Mouse (Mus musculus): ENCODE measurements around the gene Fubp1. TPM values are rescaled to one million over a fixed set of nuclear protein-coding genes. Genes with fewer than 3 reads are reported as not detected.

Fubp1 gene
- polyA plus RNA-seq, 1 experiment from 2014 or later = 475 TPM

DNA sequence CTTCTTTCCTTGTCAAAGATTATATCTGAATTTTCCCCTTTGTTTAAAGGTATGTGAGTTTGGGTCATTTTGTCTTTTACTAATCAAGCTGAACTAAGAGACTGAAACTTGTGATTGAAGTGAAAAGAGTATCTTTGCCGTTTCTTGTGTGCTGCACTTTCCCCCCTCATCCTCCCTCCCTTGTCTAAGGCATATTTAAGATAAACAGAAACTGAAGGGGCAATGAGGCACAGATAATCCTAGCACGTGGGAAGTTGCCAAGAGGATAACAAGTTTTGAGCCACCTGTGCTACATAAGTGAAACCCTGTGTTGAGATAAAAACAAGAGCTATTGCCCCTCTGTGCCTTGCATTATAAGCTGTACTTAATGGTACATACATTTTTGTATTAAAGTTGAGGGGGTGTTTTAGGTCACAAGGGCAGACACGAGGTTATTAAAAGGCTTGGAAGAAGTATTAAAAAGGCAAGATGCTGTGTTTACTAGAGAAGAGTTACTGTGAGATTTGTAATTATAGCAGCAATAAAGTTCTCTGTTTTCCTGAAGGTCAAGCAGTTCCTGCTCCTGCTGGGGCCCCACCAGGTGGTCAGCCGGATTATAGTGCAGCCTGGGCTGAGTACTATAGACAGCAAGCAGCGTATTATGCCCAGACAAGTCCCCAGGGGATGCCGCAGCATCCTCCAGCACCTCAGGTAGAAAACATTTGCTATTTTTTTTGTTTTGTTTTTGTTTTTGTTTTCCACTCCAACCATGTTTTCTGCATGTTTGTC, 21.3 kb downstream of the Fubp1 start:
- H3K36me3 ChIP-seq (ENCODE audit: control insufficient read depth, insufficient read depth, low read length) = peaks cover 14% of the 10 kb centered on the region
- no peak overlapping the region for H3K27ac ChIP-seq (ENCODE audit: low read depth, low read length)
- DNase-seq (ENCODE audit: low spot score) (no peak), ATAC-seq (replicated peaks; ENCODE audit: low FRiP score) (no peak)
- no peak overlapping the region for H3K4me2 ChIP-seq (ENCODE audit: low read depth, low read length, severe bottlenecking)
- H3K4me3 ChIP-seq (ENCODE audit: low read depth, low read length) = no peak overlapping the region
- no peaks in the 10 kb centered on the region for H3K9me3 ChIP-seq (ENCODE audit: control insufficient read depth, low read length)
- H3K27me3 ChIP-seq (ENCODE audit: control insufficient read depth, insufficient read depth, low read length) = no peaks in the 10 kb centered on the region
- 66% methylated on average over 6 of the region's 6 CpGs for WGBS
- no peak overlapping the region for H3K9ac ChIP-seq (ENCODE audit: low read length)
- no peaks in the 10 kb centered on the region for H3K4me1 ChIP-seq (replicated peaks; ENCODE audit: control insufficient read depth, insufficient read depth, low read length)

DNA sequence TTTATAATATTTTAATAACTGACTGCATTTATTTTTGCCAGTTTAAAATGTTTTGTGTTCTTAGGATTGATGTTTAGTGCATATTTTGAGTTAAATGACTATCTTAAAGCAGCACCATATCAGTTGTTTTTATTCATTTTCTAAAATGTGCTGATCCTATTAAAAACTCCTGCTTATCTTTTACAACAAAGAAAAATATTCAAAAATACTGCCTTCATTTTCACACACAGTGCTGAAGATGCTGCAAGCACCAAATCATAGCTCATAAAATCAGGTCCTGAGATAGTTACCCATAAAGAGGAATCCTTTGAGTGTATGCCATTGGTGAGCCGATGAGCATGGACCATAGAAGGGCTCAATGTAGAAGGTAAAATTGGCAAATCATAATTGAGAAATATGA, 25.0 kb downstream of the Fubp1 start:
- 94% methylated on average over 1 of the region's 1 CpGs for WGBS
- ATAC-seq (replicated peaks; ENCODE audit: low FRiP score) = no peak
- H3K4me1 ChIP-seq (replicated peaks; ENCODE audit: control insufficient read depth, insufficient read depth, low read length) = no peaks in the 10 kb centered on the region
- DNase-seq (ENCODE audit: low spot score) = no peak
- no peak overlapping the region for H3K9ac ChIP-seq (ENCODE audit: low read length)
- peaks cover 10% of the 10 kb centered on the region; the same call in 1 of the 2 replicates for H3K36me3 ChIP-seq (ENCODE audit: control insufficient read depth, insufficient read depth, low read length)
- H3K27ac ChIP-seq (ENCODE audit: low read depth, low read length) = no peak overlapping the region
- no peaks in the 10 kb centered on the region for H3K9me3 ChIP-seq (ENCODE audit: control insufficient read depth, low read length)
- H3K27me3 ChIP-seq (ENCODE audit: control insufficient read depth, insufficient read depth, low read length) = no peaks in the 10 kb centered on the region
- H3K4me3 ChIP-seq (ENCODE audit: low read depth, low read length) = no peak overlapping the region
- H3K4me2 ChIP-seq (ENCODE audit: low read depth, low read length, severe bottlenecking) = no peak overlapping the region

DNA sequence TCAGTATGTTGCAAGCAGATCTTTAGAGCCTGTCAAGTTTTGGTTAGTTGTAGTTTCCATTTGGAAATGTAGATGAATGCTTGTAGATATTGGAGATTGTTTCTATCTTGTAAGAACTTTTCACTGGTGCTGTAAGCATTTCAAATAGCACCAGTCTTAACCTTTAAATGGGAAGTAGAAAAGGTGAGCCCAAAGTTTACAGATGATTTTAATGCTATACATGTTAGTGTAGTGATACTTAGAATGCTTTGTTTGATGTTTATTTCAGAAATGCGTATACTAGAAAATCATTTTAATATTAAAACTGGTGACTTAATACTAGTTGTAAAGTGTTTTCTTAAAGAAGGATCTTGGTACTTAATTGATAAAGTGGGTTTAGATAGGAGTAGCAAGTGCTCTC, 25.6 kb downstream of the Fubp1 start:
- Histone ChIP-seq H3K27ac (ENCODE audit: low read depth, low read length) (no peak overlapping the region), H3K36me3 (ENCODE audit: control insufficient read depth, insufficient read depth, low read length) (peaks cover 10% of the 10 kb centered on the region; the same call in 1 of the 2 replicates), H3K27me3 (ENCODE audit: control insufficient read depth, insufficient read depth, low read length) (no peaks in the 10 kb centered on the region), H3K4me1 (replicated peaks; ENCODE audit: control insufficient read depth, insufficient read depth, low read length) (no peaks in the 10 kb centered on the region), H3K4me2 (ENCODE audit: low read depth, low read length, severe bottlenecking) (no peak overlapping the region), H3K9ac (ENCODE audit: low read length) (no peak overlapping the region), H3K9me3 (ENCODE audit: control insufficient read depth, low read length) (no peaks in the 10 kb centered on the region), H3K4me3 (ENCODE audit: low read depth, low read length) (no peak overlapping the region)
- no peak for DNase-seq (ENCODE audit: low spot score)
- ATAC-seq (replicated peaks; ENCODE audit: low FRiP score) = no peak
- WGBS = 100% methylated on average over 1 of the region's 1 CpGs

DNA sequence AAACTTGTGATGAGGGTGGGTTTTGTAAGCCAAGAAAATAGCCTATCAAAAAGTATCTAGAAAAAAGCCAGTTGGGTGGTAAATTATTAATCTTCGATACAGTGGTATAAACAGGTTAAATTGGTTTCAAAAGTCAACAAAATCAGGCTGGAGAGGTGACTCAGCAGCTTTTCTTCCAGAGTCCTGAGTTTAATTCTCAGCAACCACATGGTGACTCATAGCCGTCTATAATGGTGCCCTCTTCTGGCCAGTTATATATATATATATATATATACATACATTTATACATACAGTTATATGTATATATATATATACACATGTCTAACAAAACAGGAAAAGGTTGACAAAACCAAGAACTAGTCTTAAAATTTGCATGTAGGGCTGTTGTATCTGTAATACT, 28.6 kb downstream of the Fubp1 start:
- no peak overlapping the region for H3K4me2 ChIP-seq (ENCODE audit: low read depth, low read length, severe bottlenecking)
- H3K4me3 ChIP-seq (ENCODE audit: low read depth, low read length) = no peak overlapping the region
- no peak overlapping the region for H3K27ac ChIP-seq (ENCODE audit: low read depth, low read length)
- ATAC-seq (replicated peaks; ENCODE audit: low FRiP score) (no peak), DNase-seq (ENCODE audit: low spot score) (no peak)
- WGBS = 68% methylated on average over 2 of the region's 2 CpGs
- no peaks in the 10 kb centered on the region for H3K9me3 ChIP-seq (ENCODE audit: control insufficient read depth, low read length)
- H3K9ac ChIP-seq (ENCODE audit: low read length) = no peak overlapping the region
- H3K4me1 ChIP-seq (replicated peaks; ENCODE audit: control insufficient read depth, insufficient read depth, low read length) = no peaks in the 10 kb centered on the region
- no peaks in the 10 kb centered on the region for H3K27me3 ChIP-seq (ENCODE audit: control insufficient read depth, insufficient read depth, low read length)
- peaks cover 7% of the 10 kb centered on the region; the same call in 1 of the 2 replicates for H3K36me3 ChIP-seq (ENCODE audit: control insufficient read depth, insufficient read depth, low read length)

DNA sequence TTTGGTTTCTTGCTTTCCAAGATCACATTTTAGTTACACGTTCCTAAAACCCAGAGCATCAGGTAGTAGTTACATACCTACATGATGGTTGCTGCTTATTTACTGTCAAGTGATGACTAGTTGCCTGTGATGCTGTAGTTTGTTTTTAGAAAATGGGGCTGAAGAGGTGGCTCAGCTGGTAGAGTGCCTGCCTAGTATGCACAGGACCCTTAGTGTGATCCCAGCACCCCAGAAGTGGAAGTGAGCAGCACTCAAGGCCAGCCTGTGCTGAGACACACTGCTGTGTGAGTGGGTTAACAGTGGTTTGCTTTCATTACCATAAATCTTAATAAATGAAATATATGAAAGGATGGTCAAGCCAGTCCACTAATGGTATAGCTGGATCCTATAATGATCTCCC, 29.4 kb downstream of the Fubp1 start:
- peaks cover 3% of the 10 kb centered on the region; the same call in 1 of the 2 replicates for H3K36me3 ChIP-seq (ENCODE audit: control insufficient read depth, insufficient read depth, low read length)

DNA sequence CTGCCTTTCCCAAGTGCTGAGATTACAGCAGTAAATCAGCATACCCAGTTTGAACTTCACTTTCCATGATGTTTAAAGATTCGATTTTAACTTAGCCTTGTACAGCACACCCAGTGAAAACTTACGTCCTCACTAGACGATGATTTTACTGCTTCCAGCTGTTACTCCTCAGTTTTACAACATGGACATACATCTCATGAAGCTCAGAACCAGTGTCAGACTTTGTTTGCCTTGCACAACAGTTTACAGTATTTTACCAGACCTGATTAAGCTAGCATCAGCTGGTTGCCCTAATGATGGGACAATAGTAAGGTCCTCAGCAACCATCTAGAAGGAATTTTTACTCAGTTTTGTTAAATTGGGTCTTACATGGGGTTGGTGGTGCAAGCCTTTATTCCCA, 30.9 kb downstream of the Fubp1 start:
- no peak overlapping the region for H3K4me3 ChIP-seq (ENCODE audit: low read depth, low read length)
- DNase-seq (ENCODE audit: low spot score) (no peak), ATAC-seq (replicated peaks; ENCODE audit: low FRiP score) (no peak)
- 87% methylated on average over 3 of the region's 3 CpGs for WGBS
- no peak overlapping the region for H3K27ac ChIP-seq (ENCODE audit: low read depth, low read length)
- no peak overlapping the region for H3K4me2 ChIP-seq (ENCODE audit: low read depth, low read length, severe bottlenecking)
- H3K4me1 ChIP-seq (replicated peaks; ENCODE audit: control insufficient read depth, insufficient read depth, low read length) = no peaks in the 10 kb centered on the region
- no peaks in the 10 kb centered on the region for H3K27me3 ChIP-seq (ENCODE audit: control insufficient read depth, insufficient read depth, low read length)
- H3K9ac ChIP-seq (ENCODE audit: low read length) = no peak overlapping the region
- peaks cover 3% of the 10 kb centered on the region; the same call in 1 of the 2 replicates for H3K36me3 ChIP-seq (ENCODE audit: control insufficient read depth, insufficient read depth, low read length)
- no peaks in the 10 kb centered on the region for H3K9me3 ChIP-seq (ENCODE audit: control insufficient read depth, low read length)

More for the DNA sequence above, 29.4 kb downstream of the Fubp1 start:
- ATAC-seq (replicated peaks; ENCODE audit: low FRiP score) (no peak), DNase-seq (ENCODE audit: low spot score) (no peak)
- Histone ChIP-seq H3K4me1 (replicated peaks; ENCODE audit: control insufficient read depth, insufficient read depth, low read length) (no peaks in the 10 kb centered on the region), H3K4me3 (ENCODE audit: low read depth, low read length) (no peak overlapping the region), H3K9ac (ENCODE audit: low read length) (no peak overlapping the region), H3K4me2 (ENCODE audit: low read depth, low read length, severe bottlenecking) (no peak overlapping the region), H3K9me3 (ENCODE audit: control insufficient read depth, low read length) (no peaks in the 10 kb centered on the region), H3K27ac (ENCODE audit: low read depth, low read length) (no peak overlapping the region), H3K27me3 (ENCODE audit: control insufficient read depth, insufficient read depth, low read length) (no peaks in the 10 kb centered on the region)
- 95% methylated on average over 1 of the region's 1 CpGs for WGBS

DNA sequence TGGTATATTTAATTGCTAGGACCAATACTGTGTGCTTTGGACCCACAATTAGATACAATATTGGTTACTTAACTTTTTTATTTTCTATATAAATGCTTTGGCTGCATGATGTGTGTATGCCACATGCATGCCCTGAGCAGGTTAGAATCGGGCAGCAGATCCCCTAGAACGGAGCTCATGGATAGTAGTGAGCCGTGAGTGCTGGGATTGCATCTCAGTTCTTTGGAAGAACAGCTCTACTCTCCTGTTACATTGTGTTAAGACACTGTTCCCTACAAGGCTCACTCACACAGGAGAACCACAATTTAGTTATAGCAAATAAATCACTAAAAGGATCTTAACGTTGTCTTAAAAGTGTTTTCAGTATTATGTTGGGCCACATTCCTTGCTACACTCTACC, 33.1 kb downstream of the Fubp1 start:
- Histone ChIP-seq H3K27ac (ENCODE audit: low read depth, low read length) (no peak overlapping the region), H3K9me3 (ENCODE audit: control insufficient read depth, low read length) (no peaks in the 10 kb centered on the region), H3K4me3 (ENCODE audit: low read depth, low read length) (no peak overlapping the region), H3K36me3 (ENCODE audit: control insufficient read depth, insufficient read depth, low read length) (no peaks in the 10 kb centered on the region; the same call in 1 of the 2 replicates), H3K4me1 (replicated peaks; ENCODE audit: control insufficient read depth, insufficient read depth, low read length) (no peaks in the 10 kb centered on the region), H3K9ac (ENCODE audit: low read length) (no peak overlapping the region), H3K27me3 (ENCODE audit: control insufficient read depth, insufficient read depth, low read length) (no peaks in the 10 kb centered on the region), H3K4me2 (ENCODE audit: low read depth, low read length, severe bottlenecking) (no peak overlapping the region)
- DNase-seq (ENCODE audit: low spot score) = no peak
- no peak for ATAC-seq (replicated peaks; ENCODE audit: low FRiP score)
- 79% methylated on average over 4 of the region's 4 CpGs for WGBS

DNA sequence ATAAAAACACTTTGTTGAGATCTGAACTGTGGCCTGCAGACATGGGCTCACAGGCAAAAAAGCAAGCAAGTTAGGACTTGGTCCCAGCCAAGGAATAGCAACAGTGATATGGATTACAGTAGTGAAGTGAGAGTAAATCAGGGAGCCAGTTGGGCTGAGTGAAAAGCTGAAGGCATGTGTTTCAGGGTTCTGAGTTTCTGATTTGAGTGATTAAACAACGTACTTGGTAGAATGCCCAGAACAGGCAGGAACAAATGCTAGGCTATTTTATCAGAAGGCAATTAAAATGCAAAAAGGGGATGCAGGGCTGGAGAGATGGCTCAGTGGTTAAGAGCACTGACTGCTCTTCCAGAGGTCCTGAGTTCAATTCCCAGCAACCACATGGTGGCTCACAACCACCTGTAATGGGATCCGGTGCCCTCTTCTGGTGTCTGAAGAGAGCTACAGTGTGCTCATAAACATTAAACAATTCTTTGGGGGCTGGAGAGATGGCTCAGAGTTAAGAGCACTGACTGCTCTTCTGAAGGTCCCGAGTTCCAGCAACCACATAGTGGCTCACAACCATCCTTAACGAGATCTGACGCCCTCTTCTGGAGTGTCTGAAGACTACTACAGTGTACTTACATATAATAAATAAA, 35.2 kb downstream of the Fubp1 start:
- Histone ChIP-seq H3K36me3 (ENCODE audit: control insufficient read depth, insufficient read depth, low read length) (no peaks in the 10 kb centered on the region), H3K4me3 (ENCODE audit: low read depth, low read length) (no peak overlapping the region), H3K27me3 (ENCODE audit: control insufficient read depth, insufficient read depth, low read length) (no peaks in the 10 kb centered on the region), H3K4me1 (replicated peaks; ENCODE audit: control insufficient read depth, insufficient read depth, low read length) (no peaks in the 10 kb centered on the region), H3K4me2 (ENCODE audit: low read depth, low read length, severe bottlenecking) (no peak overlapping the region), H3K9ac (ENCODE audit: low read length) (no peak overlapping the region), H3K27ac (ENCODE audit: low read depth, low read length) (no peak overlapping the region), H3K9me3 (ENCODE audit: control insufficient read depth, low read length) (no peaks in the 10 kb centered on the region)
- ATAC-seq (replicated peaks; ENCODE audit: low FRiP score) (0 out of 2 replicates have a peak, but pooled peaks have one; percentile 29), DNase-seq (ENCODE audit: low spot score) (no peak)
- 77% methylated on average over 5 of the region's 5 CpGs for WGBS

Data from forebrain, embryonic 11.5 days (tissue).